Mouse (Mus musculus): Measurements from ENCODE around the gene Fam180a. TPM values are rescaled to one million over a fixed set of nuclear protein-coding genes. Genes with fewer than 3 reads are reported as not detected.

The Fam180a gene
- total RNA-seq, 2 experiments from 2014 or later, result 5.5 to 7.4 TPM

DNA sequence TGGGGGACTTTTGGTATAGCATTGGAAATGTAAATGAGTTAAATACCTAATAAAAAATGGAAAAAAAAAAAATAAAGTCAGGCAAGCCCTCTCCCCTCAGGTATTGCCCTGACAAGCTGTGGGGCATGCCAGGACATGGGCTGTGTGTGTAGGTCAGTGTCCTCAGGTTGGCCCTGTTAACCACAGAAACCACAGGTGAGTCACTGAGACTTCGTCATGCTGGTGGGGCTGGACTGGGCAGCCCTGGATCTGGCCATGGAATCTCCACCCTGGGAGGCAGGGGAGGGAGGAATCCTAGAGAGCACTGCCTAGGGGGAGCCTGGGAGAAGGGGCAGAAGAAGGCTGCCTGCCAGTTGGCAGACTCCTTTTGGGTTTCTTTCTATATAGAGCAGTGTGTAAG lies 2.9 kb downstream of the Fam180a start:
- no peak for DNase-seq (ENCODE audit: low spot score in 2 of 2)
- intact Hi-C loops (cut with DNase I), result no loop called here

DNA sequence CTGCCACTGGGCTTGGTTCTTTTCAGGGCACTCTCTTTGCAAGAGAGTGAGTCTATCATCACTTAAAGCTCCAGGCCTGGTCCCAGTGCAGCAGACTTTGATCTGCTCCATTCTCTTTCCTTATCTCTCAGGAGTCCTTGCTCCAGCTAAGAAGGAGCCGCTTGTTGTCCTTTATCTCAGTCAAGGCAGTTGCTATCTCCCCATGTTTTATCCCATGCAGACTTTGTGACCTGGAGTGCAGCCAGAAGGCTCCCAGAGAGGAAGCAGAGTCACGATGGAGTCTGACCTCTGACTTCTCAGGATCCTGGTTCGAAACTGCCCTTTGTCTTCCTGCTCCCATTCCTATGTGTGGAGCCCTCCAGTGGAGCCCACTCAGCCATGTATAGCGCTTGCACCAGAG lies 4.8 kb downstream of the Fam180a start:
- intact Hi-C loops (cut with DNase I), result no loop called here
- DNase-seq (ENCODE audit: low spot score in 2 of 2), result no peak

- intact Hi-C loops (cut with DNase I), result no loop called here
- no peak for DNase-seq (ENCODE audit: low spot score in 2 of 2)
Observed at GRCm38 (mm10) chr6:35319850-35320249, 6.1 kb downstream of the Fam180a start.

- DNase-seq (ENCODE audit: low spot score in 2 of 2), result no peak
- intact Hi-C loops (cut with DNase I), result no loop called here
Observed at GRCm38 (mm10) chr6:35313520-35313919, 12.4 kb downstream of the Fam180a start.

DNA sequence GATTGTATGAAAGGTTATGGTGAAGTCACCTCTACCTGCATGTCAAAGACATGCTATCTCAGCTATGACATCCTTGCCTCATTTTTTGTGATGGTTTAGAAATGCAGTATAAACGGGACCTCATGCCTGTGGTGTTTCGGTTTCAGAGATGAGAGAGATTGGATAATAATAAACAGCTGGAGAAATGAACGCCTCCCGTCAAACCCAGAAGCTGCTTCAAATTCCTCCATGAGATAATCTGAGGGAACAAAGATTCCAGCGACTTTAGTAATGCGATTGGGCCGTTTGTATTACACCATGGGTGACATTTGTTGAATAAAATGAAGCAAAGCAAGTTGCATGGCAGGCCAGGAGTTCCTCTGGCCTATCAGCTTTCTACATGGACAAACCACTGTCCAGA lies 16.5 kb downstream of the Fam180a start:
- DNase-seq (ENCODE audit: low spot score in 2 of 2), result no peak
- intact Hi-C loops (cut with DNase I), result no loop called here

GRCm38 (mm10) chr6:35308037-35308436 lies 17.9 kb downstream of the Fam180a start, which contains the start of gene Slc13a4:
TSS of gene Slc13a4 (minus strand) at chr6:35308131.
- intact Hi-C loops (cut with DNase I), result no loop called here
- no peak for DNase-seq (ENCODE audit: low spot score in 2 of 2)

- no peak for DNase-seq (ENCODE audit: low spot score in 2 of 2)
- intact Hi-C loops (cut with DNase I), result no loop called here
Observed at GRCm38 (mm10) chr6:35307136-35307535, 18.8 kb downstream of the Fam180a start.

DNA sequence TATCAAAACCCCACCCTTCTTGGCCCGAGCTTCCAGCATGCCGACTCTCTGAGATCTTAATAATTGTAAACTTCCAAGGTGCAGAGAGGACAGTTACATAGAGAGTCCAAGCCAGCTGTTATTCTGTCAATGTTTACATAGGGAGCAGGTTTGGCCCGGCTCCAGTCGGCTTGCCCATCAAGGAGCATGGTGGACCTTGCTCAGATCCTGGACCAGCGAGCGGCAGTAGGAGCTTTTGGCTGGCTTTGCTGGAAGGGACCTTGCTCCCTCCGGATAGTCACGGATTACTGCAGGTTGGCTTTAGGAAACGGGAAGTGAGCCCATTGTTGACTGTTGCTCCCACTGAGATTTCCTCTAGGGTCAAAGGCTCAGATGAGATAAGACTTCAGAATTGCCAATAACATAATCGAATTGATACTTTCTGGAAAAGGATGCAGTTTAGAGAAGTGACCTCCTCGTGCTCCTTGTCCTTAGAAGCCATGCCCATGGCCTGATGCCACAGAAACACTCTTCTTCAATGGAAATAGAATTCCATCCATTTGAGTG lies 22.5 kb downstream of the Fam180a start:
- DNase-seq (ENCODE audit: low spot score in 2 of 2), result no peak
- intact Hi-C loops (cut with DNase I), result no loop called here

DNA sequence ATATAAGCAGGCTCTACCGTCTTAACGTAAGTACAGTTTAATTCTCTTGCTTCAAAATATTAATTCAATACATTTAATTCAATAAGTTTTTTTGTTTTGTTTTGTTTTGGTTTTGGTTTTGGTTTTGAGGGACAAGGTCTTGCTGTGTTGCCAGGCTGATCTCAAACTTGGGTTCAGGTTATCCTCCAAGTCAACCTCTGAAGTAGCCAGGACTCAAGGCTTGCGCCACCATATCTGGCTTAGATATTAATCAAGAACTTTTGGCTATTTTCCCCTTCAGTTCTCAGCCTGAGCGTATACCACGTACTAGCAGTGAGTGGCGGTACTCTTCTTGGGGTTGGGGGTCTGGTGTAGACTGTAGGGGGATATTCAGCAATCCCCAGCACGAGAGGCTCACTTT lies 23.4 kb downstream of the Fam180a start:
- intact Hi-C loops (cut with DNase I), result no loop called here
- DNase-seq (ENCODE audit: low spot score in 2 of 2), result no peak

- intact Hi-C loops (cut with DNase I), result no loop called here
- DNase-seq (ENCODE audit: low spot score in 2 of 2), result peak; percentile 9 to 25
Observed at GRCm38 (mm10) chr6:35298323-35298722, 27.6 kb downstream of the Fam180a start.

- intact Hi-C loops (cut with DNase I), result no loop called here
- no peak for DNase-seq (ENCODE audit: low spot score in 2 of 2)
Observed at GRCm38 (mm10) chr6:35297516-35298227, 28.3 kb downstream of the Fam180a start.

DNA sequence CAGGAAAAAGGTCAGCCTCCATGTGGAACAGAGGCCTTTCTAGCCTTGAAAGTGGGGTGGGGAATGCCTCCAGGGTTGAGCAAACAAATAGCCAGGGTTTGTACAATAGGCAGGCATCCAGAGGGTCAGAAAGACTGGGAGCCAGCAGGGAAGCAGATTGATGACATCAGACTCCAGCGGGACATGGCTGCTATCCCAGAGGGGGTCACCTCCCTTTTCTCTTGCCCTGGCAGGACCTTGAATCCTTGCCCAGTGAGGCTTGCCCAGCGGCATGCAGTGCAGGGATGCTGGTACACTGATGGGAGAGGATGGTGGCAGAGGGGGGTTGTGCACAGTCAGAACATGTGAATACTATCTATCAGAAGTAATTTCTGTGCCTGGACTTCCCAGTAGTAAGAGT lies 28.9 kb downstream of the Fam180a start:
- DNase-seq (ENCODE audit: low spot score in 2 of 2), result peak; percentile 20 to 30
- intact Hi-C loops (cut with DNase I), result no loop called here

DNA sequence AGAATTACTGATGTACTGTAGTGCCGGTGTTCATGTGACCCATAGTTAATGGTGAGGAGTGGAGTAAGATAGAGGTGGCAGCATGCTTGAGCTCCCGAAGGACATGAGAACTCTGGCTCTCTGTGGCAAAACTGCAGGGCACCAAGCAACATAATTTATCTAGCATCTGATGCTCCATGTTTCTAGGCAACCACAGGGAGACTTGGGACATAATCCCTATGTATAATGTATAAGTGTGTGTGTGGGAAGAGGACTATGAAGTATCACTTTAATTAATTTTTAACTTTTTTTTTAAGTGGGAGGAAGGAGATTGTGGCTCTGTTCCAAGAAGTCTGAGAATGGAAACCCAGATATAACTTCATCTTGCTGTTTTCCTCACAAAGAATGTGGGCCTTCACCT lies 31.0 kb downstream of the Fam180a start:
- DNase-seq (ENCODE audit: low spot score in 2 of 2), result peak; percentile 17 to 64

DNA sequence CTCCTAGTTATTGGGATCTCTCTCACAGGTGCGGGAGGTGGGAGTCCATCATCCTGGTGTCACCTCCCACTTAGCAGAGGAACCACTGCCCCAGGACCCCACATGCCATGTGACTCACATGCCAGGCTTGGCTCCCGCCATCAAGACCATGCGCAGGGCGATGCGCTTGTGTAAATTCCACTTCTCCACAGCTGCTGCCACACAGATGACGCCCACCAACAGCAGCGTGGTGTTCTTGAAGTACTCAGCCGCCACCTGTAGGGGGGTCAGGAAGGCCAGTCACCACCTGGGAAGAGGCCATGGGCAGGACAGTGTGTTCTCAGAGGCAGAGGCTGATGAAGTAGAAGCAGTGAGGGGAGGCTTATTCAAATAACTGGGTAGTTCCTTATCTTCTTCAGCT lies 36.3 kb downstream of the Fam180a start:
- DNase-seq (ENCODE audit: low spot score in 2 of 2), result no peak
- intact Hi-C loops (cut with DNase I), result no loop called here

More for the DNA sequence above, 31.0 kb downstream of the Fam180a start:
- intact Hi-C loops (cut with DNase I), result no loop called here

DNA sequence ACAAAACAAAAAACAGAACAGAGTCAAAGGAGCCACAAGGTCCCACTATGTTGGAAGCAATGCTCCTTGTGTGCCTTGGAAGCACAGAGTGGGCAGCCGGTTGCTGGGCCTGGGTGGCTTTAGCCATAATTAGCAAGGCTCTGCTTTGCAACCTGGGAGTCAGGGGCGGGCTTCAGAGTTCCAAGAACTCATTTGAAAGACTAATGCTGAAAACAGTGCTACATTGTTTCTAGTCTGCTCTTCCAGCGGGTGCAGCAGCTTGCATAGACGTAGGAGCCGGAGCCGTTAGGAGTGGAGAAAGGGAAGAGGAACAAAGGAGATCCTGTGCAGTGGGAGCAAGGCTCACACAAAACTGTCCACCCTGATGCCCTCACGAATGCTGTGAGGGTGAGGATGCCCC lies 37.0 kb downstream of the Fam180a start:
- DNase-seq (ENCODE audit: low spot score in 2 of 2), result peak in 1 of 2 experiments; percentile 17
- intact Hi-C loops (cut with DNase I), result no loop called here

DNA sequence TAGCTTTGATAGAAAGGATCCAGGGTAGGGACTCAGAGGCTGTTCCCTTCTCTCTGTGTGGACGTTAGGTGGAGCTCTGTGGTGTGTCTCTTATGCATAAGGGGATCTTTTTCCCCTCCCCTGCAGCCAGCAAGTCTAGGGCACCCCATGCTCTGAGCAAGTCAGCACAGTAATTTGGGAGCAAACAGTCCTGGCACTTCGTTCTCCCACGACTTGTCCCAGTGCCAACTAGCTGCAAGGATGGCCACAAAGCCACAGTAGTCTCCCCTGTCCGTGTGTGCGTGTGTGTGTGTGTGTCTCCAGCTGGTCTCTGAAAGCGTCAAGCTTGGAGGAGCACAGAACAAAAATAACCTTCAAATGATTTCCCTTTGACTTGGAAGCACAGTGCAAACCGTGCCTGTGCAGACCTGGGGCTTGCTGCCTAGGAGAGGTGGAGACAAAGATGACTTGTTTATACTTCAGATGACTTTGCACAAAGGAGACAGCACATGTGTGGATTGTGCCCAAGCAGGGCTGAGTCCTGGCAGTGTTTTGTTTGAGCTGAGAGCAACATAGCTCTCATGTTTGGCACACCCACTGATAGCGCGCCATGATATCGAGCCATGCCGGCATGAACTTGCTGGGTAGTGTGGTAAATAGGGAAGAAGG lies 37.7 kb downstream of the Fam180a start:
- intact Hi-C loops (cut with DNase I), result no loop called here
- peak; percentile 57 to 85 for DNase-seq (ENCODE audit: low spot score in 2 of 2)

DNA sequence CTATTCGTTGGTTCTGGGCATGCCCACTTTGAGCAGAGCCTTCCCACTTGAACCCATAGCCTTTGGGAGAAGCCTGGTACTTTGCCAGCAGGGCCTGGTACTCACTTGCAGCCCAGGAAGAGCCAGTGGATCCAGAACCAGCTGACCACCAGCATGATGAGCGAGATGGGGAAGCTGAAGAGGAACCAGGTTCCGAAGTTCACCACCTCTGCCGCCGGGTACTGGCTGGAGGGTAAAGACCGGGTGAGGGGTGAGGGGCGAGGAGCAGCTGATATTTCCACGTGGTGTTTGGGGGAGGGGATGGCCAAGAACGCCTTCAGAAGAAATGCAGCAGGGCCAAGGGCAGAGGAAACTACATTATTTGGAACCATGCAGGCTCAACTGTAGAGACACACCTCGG lies 46.6 kb downstream of the Fam180a start:
- DNase-seq (ENCODE audit: low spot score in 2 of 2), result no peak
- intact Hi-C loops (cut with DNase I), result no loop called here

- intact Hi-C loops (cut with DNase I), result no loop called here
- no peak for DNase-seq (ENCODE audit: low spot score in 2 of 2)
Observed at GRCm38 (mm10) chr6:35277903-35278587, 47.9 kb downstream of the Fam180a start.

DNA sequence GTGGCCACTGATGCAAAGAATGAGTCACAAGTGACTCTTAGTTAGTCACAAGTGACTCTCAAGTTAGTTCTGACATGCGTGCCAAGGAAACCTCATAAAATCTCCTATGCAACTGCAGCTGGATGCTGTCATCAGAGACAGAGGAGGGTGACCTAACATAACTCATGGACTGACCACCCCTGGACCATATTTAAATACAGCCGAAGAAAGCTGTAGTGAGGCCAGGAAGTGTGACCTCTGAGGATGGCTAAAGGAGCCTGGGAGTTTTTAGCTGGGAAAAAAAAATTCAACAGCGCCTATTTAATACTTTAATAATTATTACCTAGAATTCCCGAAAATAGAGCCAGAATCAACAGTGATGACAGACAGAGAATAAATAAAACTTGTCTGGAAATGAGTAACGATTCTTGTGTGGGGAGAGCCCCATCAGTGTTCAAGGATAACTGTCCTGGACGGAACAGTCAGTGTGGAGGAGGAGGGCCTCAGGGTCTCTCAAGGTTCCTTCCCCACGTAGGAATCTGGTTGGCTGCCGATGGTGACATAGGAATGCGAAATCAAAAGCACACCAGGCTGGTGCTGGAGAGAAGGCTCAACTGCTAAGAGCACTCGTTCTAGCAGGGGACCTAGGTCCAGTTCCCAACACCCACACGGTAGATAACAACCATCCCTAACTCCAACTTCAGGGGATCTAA lies 52.4 kb downstream of the Fam180a start:
- DNase-seq (ENCODE audit: low spot score in 2 of 2), result no peak
- intact Hi-C loops (cut with DNase I), result no loop called here
